Mouse (Mus musculus) right cerebral cortex, postnatal 10 days (tissue): ENCODE measurements around the gene 3110040M04Rik.

Experiments
- DNase-seq, 2 experiments: peaks; one replicate each; pipeline ENCODE4 v3.0.0; 2021; ENCODE audit warnings: low spot score in 2 of 2

3110040M04Rik gene

DNA sequence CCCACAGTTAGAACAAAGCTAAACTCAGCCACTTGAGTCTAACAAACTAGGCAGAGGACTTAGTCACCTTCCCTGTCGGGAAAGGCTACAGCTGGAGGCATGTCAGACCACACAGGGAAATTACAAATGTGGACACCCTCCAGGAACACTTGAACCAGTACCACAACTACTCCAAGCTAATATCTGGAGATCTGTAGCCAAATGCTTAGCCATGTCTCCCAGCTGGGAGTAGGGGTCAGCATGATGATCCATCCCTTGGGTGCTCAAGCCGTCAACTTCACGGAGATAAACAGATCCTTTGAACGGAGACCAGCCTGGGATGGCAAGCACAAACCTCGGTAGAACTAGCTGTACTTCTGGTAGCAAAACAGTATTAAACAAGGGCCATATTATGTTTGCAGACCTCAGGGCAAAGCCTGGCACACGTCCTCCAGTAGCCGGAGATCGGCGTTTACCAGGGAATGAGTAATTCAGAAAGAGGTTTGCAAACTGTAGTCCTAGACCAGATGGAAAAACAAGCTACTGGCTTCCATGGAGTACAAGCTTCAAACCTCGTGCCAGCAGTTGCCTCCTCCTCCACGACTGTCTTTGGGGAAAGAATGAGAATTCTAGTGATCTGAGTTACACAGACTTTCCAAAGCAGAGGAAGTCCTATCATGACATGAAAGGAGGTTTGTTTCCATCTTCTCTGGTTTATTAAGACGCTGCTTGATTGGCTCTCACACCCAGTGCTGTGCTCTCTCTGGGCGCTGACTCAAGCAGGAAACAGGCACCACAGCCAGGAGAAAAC, 32.4 kb downstream of the 3110040M04Rik start:
- peak; percentile 39 to 49 for DNase-seq

DNA sequence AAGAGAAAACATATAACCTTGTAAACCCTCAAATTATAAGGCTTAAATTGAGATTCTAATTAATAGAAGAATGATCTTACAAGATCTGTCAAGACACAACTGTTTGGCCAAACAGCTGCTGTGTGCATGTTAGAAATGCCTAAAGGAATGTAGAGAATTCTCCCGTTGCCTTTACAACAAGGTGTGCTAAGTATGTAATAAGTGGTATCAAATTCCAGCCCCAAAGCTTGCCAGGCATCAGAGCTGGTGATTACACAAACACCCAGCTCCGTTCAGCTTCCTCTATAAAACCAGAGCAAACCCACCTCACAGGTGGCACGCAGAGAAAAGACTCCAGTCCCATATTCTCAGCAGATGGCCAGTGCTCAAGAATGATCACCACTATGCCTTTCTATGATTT, 33.9 kb downstream of the 3110040M04Rik start:
- no peak for DNase-seq

DNA sequence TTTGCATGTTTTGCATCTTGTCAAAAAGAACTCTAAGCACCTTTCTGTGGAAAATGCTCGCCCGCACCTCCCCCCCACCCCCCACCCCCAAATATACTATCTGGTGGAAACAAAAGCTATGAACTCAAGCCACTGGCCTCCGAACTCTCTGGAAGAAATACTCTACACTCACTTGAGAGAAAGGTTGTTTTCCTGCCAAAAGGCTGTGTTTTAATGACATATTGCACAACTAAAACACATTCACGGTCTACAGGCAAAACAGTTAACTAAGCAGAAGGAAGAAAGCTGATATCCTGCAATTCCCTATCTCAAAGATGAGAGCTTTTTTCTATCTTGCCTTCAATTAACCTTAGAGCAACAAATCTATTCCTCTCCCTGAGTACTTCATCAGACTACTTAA, 39.4 kb downstream of the 3110040M04Rik start:
- no peak for DNase-seq

DNA sequence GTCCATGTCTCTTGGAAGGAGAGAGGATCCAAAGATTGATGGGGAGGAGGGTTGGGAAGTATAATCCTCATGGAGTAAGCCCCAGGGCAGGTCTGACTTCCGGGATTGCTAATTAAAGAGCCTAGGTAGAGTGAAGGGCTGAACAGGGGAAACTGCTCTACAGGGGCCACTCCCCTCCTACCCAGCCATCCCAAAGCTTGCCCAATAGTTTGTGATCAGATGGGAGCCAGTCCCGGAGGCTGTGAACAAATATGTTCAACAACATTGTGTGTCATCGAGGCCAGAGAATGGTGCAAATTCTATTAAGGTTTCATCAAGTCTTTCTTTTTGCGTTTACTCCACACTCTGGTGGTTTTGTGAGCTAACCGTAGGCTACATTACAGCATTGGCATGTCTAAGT, 40.1 kb downstream of the 3110040M04Rik start:
- DNase-seq, result no peak

DNA sequence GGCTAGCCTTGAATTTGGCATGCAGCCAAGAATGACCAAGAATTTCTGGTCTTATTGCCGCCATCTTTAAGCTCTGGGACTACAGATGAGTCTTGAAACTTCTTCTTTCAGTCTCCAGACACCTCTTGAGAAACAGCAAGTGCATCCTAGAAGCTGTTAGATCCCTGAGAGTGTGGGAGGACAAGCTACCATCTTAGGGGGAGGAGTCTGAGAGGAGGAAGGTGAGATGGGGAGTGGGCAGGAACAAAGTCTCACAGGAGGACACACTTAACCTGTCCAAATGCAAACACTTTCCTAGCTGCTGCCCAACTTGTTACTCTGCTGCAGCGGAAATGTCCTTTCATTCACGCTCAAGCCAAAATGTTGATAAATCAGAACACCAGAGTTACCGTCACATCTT, 40.8 kb downstream of the 3110040M04Rik start:
- DNase-seq, result no peak

DNA sequence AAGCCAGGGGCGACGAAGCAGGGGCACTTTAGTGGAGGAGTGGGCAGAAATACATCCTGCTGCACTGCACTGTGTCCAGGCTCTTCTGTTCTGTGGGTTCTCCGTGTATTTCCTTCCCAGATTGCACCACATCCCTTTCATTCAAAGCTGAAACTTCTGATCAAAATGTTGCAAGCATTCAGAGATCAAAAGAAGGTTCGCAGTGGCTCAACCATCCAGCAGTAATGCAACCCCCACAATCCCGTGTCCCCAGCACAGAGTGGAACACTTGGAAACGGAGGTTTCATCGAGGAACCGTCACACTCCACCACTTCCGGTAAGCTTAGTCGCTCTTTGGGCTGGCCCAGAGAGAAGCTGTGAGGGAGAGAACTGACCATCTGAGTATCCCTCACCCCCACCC, 41.2 kb downstream of the 3110040M04Rik start:
- no peak for DNase-seq

DNA sequence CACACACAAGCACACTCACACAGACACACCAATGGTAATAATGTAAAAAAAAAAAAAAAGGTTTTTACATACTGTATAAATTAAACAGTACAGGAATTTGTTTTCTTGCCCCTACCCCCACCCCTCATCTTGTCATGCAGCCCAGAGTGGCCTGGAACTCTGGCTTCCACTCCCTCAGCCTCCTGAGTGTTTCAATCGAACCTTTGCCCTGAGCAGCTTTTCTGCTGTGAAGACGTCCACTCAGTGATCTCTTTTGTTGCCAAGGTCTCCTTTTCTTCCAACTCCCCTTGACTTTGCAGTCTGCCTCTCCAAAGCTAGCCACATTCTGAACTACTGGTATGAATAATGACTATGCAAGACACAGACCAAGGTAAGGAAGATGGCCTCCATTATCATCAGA, 41.9 kb downstream of the 3110040M04Rik start:
- DNase-seq, result no peak

DNA sequence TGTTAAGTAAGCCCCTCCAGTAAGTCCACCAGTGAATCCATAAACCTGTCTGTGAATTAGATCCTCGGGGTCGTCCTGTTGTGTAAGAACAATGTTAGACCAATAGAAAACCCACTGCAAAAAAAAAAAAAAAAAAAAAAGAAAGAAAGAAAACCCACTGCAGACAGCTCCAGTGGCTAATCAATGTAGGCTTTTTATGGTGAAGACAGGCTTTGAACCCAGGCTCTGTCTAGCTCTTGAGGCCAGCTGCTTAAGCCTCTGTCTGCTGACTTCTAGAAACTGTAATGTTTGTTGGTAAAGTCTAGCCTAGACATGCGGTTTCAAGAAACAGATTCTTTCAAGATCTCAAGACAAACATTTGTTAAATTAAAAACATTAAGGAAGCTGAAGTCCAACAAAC, 46.2 kb downstream of the 3110040M04Rik start:
- DNase-seq, result no peak

DNA sequence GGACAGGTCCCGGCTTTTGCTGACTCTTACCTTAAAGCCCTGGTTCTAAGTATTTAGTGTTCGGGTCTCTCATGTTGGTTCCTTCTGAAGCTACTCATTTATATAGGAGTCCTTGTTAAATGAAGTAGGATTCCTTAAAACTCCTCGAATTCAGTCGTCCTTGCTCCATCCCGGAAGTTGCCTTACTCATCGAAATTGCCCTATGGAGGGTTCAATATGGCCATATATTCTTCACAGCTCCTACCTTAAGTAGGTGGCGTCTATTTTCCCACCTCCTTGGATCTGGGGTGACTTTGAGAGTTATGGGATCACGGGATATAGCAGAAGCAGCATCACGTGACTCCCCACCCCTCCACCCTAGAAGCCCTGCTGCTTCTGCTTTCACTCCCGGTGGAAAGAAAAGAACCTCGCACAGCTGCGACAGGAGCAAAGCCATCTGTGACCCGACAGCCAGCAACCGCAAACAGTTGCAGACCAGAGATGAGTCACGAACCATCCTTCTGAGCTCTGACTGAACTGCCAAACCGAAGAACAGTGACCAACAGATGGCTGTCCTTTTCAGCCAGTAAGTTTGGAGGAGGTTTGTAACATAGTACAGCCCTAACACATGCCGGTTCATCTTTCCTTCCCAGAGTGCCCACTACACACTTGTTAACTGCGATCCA, 46.7 kb downstream of the 3110040M04Rik start:
- DNase-seq, result peak; percentile 71 to 84

DNA sequence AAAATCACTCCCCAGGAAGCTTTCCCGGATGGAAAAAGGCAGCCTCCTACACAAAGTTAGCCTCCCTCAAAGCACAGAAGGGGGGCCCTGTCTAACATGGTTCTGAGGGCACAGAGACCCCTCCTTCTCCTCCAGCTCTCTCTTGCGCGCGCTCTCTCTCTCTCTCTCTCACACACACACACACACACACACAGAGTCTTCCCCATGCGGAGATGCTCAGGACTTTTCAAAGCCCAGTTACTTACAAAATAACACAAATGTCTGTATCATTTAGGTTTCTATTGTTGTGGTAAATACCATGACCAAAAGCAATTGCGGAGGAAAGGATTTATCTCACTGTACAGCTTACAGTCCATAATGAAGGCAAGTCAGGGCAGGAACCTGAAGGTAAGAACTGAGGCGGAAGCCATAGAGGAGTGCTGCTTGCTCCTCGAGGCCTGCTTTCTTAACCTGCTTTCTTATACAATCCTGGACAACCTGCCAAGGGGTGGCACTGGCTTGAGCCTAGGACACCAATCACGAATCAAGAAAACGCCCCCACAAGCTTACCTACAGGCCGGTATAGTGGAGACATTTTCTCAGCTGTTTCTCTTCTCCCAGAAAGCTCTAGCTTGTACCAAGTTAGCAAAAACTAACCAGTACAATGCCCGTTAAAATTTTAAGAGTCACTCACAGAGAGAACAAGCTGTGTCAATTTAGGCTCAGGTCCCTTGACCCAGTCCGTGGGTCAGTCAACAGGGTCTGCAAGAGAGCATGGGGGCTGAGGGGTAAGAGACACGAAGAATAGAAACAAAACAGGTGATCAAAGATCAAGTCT, 47.5 kb downstream of the 3110040M04Rik start:
- DNase-seq, result no peak
